Mouse (Mus musculus): ENCODE data around the gene Exoc2.

Gene Exoc2

GRCm38 (mm10) chr13:30843049-30843448, 130.8 kb downstream of the Exoc2 start:
- Histone ChIP-seq H3K4me1 (replicated peaks; ENCODE audit: low read depth, low read length) (peaks cover 4% of the 10 kb centered on the region; the same call in 1 of the 2 replicates), H3K27me3 (ENCODE audit: insufficient read depth, low read length) (no peaks in the 10 kb centered on the region), H3K9me3 (ENCODE audit: low read length) (no peaks in the 10 kb centered on the region), H3K36me3 (ENCODE audit: insufficient read depth, low read length) (peaks cover 17% of the 10 kb centered on the region; the same call in 1 of the 2 replicates), H3K4me3 (replicated peaks; ENCODE audit: low read length) (no peak overlapping the region)
- TF ChIP-seq NANOG (IDR thresholded peaks at IDR 0.05; ENCODE audit: borderline replicate concordance, low read length) = no peak
- no peak for TF ChIP-seq POU5F1 (IDR thresholded peaks at IDR 0.05; ENCODE audit: borderline replicate concordance, low read length)

GRCm38 (mm10) chr13:30841843-30842242, 132.1 kb downstream of the Exoc2 start:
- peaks cover 17% of the 10 kb centered on the region; the same call in 1 of the 2 replicates for H3K36me3 ChIP-seq (ENCODE audit: insufficient read depth, low read length)
- no peaks in the 10 kb centered on the region for H3K9me3 ChIP-seq (ENCODE audit: low read length)
- H3K4me1 ChIP-seq (replicated peaks; ENCODE audit: low read depth, low read length) = no peaks in the 10 kb centered on the region
- no peaks in the 10 kb centered on the region for H3K27me3 ChIP-seq (ENCODE audit: insufficient read depth, low read length)
- H3K4me3 ChIP-seq (replicated peaks; ENCODE audit: low read length) = no peak overlapping the region
- TF ChIP-seq POU5F1 (IDR thresholded peaks at IDR 0.05; ENCODE audit: borderline replicate concordance, low read length) = no peak
- no peak for TF ChIP-seq CTCF (conservative IDR thresholded peaks at IDR 0.05; ENCODE audit: low read length)
- no peak for TF ChIP-seq NANOG (IDR thresholded peaks at IDR 0.05; ENCODE audit: borderline replicate concordance, low read length)

- Histone ChIP-seq H3K36me3 (ENCODE audit: insufficient read depth, low read length) (peaks cover 17% of the 10 kb centered on the region; the same call in 1 of the 2 replicates), H3K4me3 (replicated peaks; ENCODE audit: low read length) (no peak overlapping the region), H3K4me1 (replicated peaks; ENCODE audit: low read depth, low read length) (no peaks in the 10 kb centered on the region), H3K9me3 (ENCODE audit: low read length) (no peaks in the 10 kb centered on the region), H3K27me3 (ENCODE audit: insufficient read depth, low read length) (no peaks in the 10 kb centered on the region)
- TF ChIP-seq CTCF (conservative IDR thresholded peaks at IDR 0.05; ENCODE audit: low read length) (no peak), NANOG (IDR thresholded peaks at IDR 0.05; ENCODE audit: borderline replicate concordance, low read length) (no peak), POU5F1 (IDR thresholded peaks at IDR 0.05; ENCODE audit: borderline replicate concordance, low read length) (no peak)
Measured at GRCm38 (mm10) chr13:30841306-30841705, 132.6 kb downstream of the Exoc2 start.

GRCm38 (mm10) chr13:30840700-30841099, 133.2 kb downstream of the Exoc2 start:
- TF ChIP-seq CTCF (conservative IDR thresholded peaks at IDR 0.05; ENCODE audit: low read length) (no peak), NANOG (IDR thresholded peaks at IDR 0.05; ENCODE audit: borderline replicate concordance, low read length) (no peak), POU5F1 (IDR thresholded peaks at IDR 0.05; ENCODE audit: borderline replicate concordance, low read length) (no peak)
- Histone ChIP-seq H3K4me1 (replicated peaks; ENCODE audit: low read depth, low read length) (no peaks in the 10 kb centered on the region), H3K4me3 (replicated peaks; ENCODE audit: low read length) (no peak overlapping the region), H3K27me3 (ENCODE audit: insufficient read depth, low read length) (no peaks in the 10 kb centered on the region), H3K9me3 (ENCODE audit: low read length) (no peaks in the 10 kb centered on the region), H3K36me3 (ENCODE audit: insufficient read depth, low read length) (peaks cover 17% of the 10 kb centered on the region; the same call in 1 of the 2 replicates)

GRCm38 (mm10) chr13:30836342-30836741, 137.6 kb downstream of the Exoc2 start:
- Histone ChIP-seq H3K36me3 (ENCODE audit: insufficient read depth, low read length) (0 out of 2 replicates have a peak, but pooled peaks cover 3% of the 10 kb centered on the region), H3K27me3 (ENCODE audit: insufficient read depth, low read length) (no peaks in the 10 kb centered on the region), H3K4me3 (replicated peaks; ENCODE audit: low read length) (no peak overlapping the region), H3K9me3 (ENCODE audit: low read length) (no peaks in the 10 kb centered on the region), H3K4me1 (replicated peaks; ENCODE audit: low read depth, low read length) (no peaks in the 10 kb centered on the region)
- TF ChIP-seq POU5F1 (IDR thresholded peaks at IDR 0.05; ENCODE audit: borderline replicate concordance, low read length) (no peak), CTCF (conservative IDR thresholded peaks at IDR 0.05; ENCODE audit: low read length) (no peak), NANOG (IDR thresholded peaks at IDR 0.05; ENCODE audit: borderline replicate concordance, low read length) (no peak)

GRCm38 (mm10) chr13:30834859-30835258, 139.0 kb downstream of the Exoc2 start:
- Histone ChIP-seq H3K4me1 (replicated peaks; ENCODE audit: low read depth, low read length) (no peaks in the 10 kb centered on the region), H3K4me3 (replicated peaks; ENCODE audit: low read length) (no peak overlapping the region), H3K9me3 (ENCODE audit: low read length) (no peaks in the 10 kb centered on the region), H3K27me3 (ENCODE audit: insufficient read depth, low read length) (no peaks in the 10 kb centered on the region), H3K36me3 (ENCODE audit: insufficient read depth, low read length) (0 out of 2 replicates have a peak, but pooled peaks cover 3% of the 10 kb centered on the region)
- no peak for TF ChIP-seq POU5F1 (IDR thresholded peaks at IDR 0.05; ENCODE audit: borderline replicate concordance, low read length)
- no peak for TF ChIP-seq CTCF (conservative IDR thresholded peaks at IDR 0.05; ENCODE audit: low read length)
- TF ChIP-seq NANOG (IDR thresholded peaks at IDR 0.05; ENCODE audit: borderline replicate concordance, low read length) = no peak

- Histone ChIP-seq H3K4me3 (replicated peaks; ENCODE audit: low read length) (no peak overlapping the region), H3K4me1 (replicated peaks; ENCODE audit: low read depth, low read length) (no peaks in the 10 kb centered on the region), H3K9me3 (ENCODE audit: low read length) (no peaks in the 10 kb centered on the region), H3K27me3 (ENCODE audit: insufficient read depth, low read length) (no peaks in the 10 kb centered on the region), H3K36me3 (ENCODE audit: insufficient read depth, low read length) (0 out of 2 replicates have a peak, but pooled peaks cover 3% of the 10 kb centered on the region)
- TF ChIP-seq POU5F1 (IDR thresholded peaks at IDR 0.05; ENCODE audit: borderline replicate concordance, low read length) = no peak
- no peak for TF ChIP-seq NANOG (IDR thresholded peaks at IDR 0.05; ENCODE audit: borderline replicate concordance, low read length)
Measured at GRCm38 (mm10) chr13:30834349-30834748, 139.5 kb downstream of the Exoc2 start.

- no peaks in the 10 kb centered on the region for H3K9me3 ChIP-seq (ENCODE audit: low read length)
Measured at GRCm38 (mm10) chr13:30833476-30834149, 140.3 kb downstream of the Exoc2 start.

More at GRCm38 (mm10) chr13:30833476-30834149, 140.3 kb downstream of the Exoc2 start:
- Histone ChIP-seq H3K36me3 (ENCODE audit: insufficient read depth, low read length) (no peaks in the 10 kb centered on the region), H3K4me3 (replicated peaks; ENCODE audit: low read length) (no peak overlapping the region), H3K4me1 (replicated peaks; ENCODE audit: low read depth, low read length) (no peaks in the 10 kb centered on the region), H3K27me3 (ENCODE audit: insufficient read depth, low read length) (no peaks in the 10 kb centered on the region)
- TF ChIP-seq NANOG (IDR thresholded peaks at IDR 0.05; ENCODE audit: borderline replicate concordance, low read length) (no peak), POU5F1 (IDR thresholded peaks at IDR 0.05; ENCODE audit: borderline replicate concordance, low read length) (no peak), CTCF (conservative IDR thresholded peaks at IDR 0.05; ENCODE audit: low read length) (no peak)

Measured in E14TG2a.4 (cell line).